Mouse (Mus musculus): Measurements from ENCODE around the gene Cdsn. TPM values are rescaled to one million over a fixed set of nuclear protein-coding genes. Genes with fewer than 3 reads are reported as not detected.
"Not testable (repeated sequence)": the region's sequence is repeated elsewhere in the genome, so short reads cannot be mapped to it uniquely, and the experiment has no call there.

The Cdsn gene
- not detected in 2 replicates for total RNA-seq (2017)

DNA sequence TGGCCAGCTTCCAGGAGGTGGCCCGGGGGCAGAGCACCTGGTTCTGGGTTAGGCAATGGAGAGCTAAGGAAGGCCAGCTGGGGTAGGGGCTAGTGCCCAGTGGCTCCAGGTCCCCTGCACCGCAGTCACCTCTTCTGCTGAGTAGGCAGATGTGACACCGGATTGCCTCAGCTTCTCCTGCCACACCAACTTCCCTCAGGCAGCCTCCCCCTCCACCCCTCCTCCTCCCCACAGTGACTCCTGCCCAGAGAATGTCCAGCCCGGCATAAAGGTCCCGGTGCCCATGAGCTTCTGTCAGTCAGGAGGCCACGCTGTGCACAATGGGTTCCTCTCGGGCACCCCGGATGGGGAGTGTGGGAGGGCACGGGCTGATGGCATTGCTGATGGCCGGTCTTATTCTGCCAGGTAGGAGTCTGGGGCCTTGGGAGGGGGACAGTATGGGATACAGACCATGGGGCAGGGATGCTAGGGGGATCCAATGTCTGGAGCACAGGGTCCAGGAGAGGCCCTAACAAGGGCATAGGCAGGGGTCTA is at the start of gene Cdsn:
Cdsn (plus strand) TSS at position 248 of the 534 bp plus-strand sequence.
- ATAC-seq (replicated peaks in 1 of 2; ENCODE audit: insufficient read depth in 1 of 2, low FRiP score in 2 of 2, low TSS enrichment in 1 of 2, low read depth in 1 of 2, poor library complexity in 2 of 2, severe bottlenecking in 2 of 2): no peak

DNA sequence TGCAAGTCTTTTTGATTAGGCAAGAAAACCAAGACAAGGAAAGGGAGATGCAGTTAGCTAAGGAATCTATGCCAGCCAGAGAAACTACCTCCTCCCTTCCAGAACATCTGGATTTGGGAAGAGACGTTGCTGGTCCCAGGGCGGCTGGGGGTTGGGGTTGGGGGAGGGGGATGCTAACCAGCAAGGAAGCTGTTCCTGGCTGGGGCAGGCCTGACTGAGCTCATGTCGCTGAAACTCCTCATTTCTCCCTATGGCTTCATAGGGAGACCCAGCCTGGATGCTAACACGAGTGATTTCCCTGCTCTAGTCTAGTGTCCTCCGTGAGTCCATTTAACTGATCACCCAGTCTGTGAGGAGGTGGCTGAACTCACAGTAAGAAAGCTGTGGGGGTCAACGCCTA is 49.7 kb upstream of the Cdsn start:
- no peak for ATAC-seq (replicated peaks in 1 of 2; ENCODE audit: insufficient read depth in 1 of 2, low FRiP score in 2 of 2, low TSS enrichment in 1 of 2, low read depth in 1 of 2, poor library complexity in 2 of 2, severe bottlenecking in 2 of 2)

DNA sequence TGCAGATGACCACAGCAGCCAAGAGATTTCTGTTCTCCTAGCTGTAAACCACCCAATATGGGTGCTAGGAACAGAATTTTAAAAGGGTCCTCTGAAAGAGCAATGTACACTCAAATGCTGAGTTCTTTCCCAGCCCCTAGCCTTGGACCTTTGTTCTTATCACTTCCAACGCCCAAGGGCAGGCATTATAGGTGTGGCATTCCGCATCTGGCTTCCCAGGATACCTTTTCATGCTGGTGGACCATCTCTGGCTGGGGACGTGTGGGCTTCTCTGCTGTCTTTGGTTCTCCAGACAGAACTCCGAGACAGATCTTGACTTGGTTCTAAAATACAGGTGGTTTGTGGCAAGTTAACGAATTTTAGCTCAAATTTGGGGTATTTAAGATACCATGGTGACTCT is 49.2 kb upstream of the Cdsn start:
- no peak for ATAC-seq (replicated peaks in 1 of 2; ENCODE audit: insufficient read depth in 1 of 2, low FRiP score in 2 of 2, low TSS enrichment in 1 of 2, low read depth in 1 of 2, poor library complexity in 2 of 2, severe bottlenecking in 2 of 2)

DNA sequence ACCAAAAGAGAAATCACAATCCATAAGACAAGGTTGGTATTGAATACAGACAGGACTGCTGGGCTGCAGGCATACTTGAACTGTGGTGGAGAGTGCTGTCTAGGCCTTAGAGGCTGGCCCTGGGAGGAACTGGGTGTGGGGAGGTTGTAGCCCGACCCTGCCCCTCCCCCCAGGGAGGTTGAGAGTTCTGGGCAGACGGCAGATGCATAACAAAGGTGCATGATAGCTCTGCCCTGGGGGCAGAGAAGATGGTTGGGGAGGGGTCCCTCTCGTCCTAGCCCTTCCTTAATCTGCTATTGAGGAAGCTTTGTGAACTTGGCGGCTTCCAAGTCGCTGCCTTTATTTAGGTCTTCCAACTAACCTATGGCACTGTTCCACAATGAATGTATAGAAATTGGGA is 48.1 kb upstream of the Cdsn start:
- no peak for ATAC-seq (replicated peaks in 1 of 2; ENCODE audit: insufficient read depth in 1 of 2, low FRiP score in 2 of 2, low TSS enrichment in 1 of 2, low read depth in 1 of 2, poor library complexity in 2 of 2, severe bottlenecking in 2 of 2)

DNA sequence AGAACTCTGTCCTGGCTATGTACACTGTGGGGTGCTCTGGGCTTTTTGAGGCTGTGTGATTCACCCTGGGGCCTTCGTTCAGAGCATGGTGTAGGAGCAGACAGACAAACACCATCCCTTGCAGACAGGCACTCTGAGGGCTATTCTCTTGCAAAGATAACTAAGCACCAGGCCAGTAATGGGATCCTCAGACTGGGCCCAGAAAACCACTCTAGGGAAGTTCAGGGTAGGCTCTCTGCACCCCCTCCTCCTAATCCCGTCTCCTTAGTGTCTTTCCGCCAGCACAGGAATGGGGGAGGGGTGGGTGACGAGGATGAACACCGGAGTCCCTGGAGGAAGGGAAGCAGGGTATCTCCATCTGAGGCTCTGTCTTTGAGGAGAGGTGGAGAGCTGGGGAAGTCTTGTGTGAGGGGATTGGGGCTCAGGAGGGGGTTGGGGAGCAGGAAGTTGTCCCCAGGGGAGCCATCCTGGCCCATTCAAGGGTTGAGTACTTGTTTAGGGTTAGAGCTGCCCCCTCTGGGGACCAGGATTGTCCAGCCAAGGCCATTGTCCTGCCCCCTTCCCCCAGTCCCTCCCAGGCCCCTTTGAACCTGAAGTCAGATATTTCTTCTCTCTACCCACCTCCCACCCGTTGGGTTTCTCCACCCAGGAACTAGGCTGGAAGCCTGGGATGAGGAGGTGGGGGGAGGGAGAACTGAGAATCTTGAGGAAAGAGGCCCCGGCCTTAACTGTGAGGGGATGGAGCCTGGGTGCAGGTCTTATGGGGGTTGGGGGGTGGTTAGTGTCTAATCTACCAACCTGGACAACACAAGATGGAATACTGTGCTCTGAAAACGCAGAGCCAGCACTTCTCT is 47.1 kb upstream of the Cdsn start:
- ATAC-seq (replicated peaks in 1 of 2; ENCODE audit: insufficient read depth in 1 of 2, low FRiP score in 2 of 2, low TSS enrichment in 1 of 2, low read depth in 1 of 2, poor library complexity in 2 of 2, severe bottlenecking in 2 of 2): no peak

DNA sequence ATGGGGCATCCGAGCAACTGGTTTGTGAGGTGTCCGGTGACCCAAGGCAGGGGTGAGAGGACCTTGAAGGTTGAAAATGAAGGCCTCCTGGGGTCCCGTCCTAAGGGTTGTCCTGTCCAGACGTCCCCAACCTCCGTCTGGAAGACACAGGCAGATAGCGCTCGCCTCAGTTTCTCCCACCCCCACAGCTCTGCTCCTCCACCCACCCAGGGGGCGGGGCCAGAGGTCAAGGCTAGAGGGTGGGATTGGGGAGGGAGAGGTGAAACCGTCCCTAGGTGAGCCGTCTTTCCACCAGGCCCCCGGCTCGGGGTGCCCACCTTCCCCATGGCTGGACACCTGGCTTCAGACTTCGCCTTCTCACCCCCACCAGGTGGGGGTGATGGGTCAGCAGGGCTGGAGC is 46.2 kb upstream of the Cdsn start, which contains the start of gene Pou5f1:
Pou5f1 (plus strand) TSS at position 243 of the 400 bp plus-strand sequence.
- ATAC-seq (replicated peaks in 1 of 2; ENCODE audit: insufficient read depth in 1 of 2, low FRiP score in 2 of 2, low TSS enrichment in 1 of 2, low read depth in 1 of 2, poor library complexity in 2 of 2, severe bottlenecking in 2 of 2): no peak

DNA sequence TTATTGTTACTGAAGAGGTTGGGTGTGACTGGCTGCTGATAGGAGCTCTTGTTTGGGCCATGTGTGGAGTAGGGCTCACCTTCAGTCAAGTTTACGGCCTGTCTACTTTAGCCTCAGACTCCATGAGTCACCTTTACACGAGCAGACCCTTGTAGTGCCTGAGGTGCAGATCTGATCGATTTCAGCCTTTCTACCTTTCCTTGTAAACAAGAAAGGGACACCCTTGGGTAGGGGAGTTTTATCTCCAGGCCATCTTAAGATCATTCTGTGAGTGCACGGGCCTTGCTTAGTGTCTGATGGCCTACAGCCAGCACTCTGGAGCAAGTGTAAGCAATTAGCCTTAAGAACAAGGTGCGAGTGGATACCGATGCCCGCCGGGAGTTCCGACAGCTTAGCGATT is 45.0 kb upstream of the Cdsn start:
- no peak for ATAC-seq (replicated peaks in 1 of 2; ENCODE audit: insufficient read depth in 1 of 2, low FRiP score in 2 of 2, low TSS enrichment in 1 of 2, low read depth in 1 of 2, poor library complexity in 2 of 2, severe bottlenecking in 2 of 2)

DNA sequence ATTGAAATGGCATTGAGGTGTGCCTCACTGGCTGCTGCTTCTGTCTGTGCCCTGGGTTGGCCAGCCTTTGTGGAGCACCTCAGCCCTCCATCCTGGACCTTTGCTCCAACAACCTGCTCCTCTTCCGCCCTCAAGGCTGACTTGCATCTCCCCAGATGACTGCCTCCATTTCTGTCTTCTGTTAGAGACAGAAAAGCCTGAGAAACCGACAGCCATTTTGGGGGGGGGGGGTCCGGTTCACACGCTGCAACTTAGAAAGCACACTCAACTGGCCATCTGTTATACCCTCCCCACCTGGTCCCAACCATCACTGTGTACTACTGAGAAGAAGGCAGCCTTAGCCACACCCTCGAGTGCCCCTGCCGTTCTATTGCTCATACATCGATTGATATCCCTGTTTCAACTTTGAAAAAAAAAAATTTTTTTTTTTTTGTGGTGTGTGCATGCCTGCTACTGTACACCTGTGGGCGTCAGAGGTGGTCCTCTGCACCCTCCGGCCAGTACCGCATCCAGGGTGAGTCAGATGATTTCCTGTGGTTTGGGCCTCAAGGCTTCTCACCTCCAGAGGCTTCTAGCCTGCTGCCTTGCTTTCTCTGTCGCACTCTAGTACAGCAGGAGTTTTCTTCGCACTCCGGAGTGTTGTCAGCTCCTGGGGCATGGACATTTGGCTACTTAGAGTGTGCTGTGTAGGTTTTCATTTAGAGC is 44.2 kb upstream of the Cdsn start:
- 0 out of 4 replicates have a peak, but pooled peaks of 1 of the 2 experiments have one; percentile 37 for ATAC-seq (replicated peaks in 1 of 2; ENCODE audit: insufficient read depth in 1 of 2, low FRiP score in 2 of 2, low TSS enrichment in 1 of 2, low read depth in 1 of 2, poor library complexity in 2 of 2, severe bottlenecking in 2 of 2)

DNA sequence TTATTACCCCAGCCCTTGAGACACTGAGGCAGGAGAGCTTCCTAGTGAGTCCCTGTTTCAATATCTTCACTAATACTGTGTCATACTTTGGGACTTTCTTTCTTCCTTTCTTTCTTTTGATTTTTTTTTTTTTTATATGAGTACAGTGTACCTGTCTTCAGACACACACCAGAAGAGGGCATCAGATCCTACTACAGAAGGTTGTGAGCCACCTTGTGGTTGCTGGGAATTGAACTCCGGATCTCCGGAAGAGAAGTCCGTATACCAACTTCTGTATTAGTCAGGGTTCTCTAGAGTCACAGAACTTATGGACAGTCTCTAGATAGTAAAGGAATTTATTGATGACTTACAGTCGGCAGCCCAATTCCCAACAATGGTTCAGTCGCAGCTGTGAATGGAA is 43.6 kb upstream of the Cdsn start:
- not testable (repeated sequence) for ATAC-seq (replicated peaks in 1 of 2; ENCODE audit: insufficient read depth in 1 of 2, low FRiP score in 2 of 2, low TSS enrichment in 1 of 2, low read depth in 1 of 2, poor library complexity in 2 of 2, severe bottlenecking in 2 of 2)

DNA sequence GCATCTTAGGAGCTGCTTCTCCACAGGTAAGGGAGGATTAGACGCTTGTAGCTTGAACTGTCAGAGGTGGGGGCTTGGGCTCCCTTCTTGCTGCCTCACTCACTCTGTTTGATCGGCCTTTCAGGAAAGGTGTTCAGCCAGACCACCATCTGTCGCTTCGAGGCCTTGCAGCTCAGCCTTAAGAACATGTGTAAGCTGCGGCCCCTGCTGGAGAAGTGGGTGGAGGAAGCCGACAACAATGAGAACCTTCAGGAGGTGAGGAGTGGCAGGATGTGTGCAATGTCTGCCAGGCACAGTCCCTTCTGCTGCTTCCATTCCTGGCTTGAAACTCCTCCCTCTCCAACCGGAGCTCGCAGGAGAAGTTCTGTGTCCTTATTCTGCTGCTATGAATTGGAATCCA is 42.6 kb upstream of the Cdsn start:
- peak; percentile 66 to 73; a peak in 3 of 4 replicates for ATAC-seq (replicated peaks in 1 of 2; ENCODE audit: insufficient read depth in 1 of 2, low FRiP score in 2 of 2, low TSS enrichment in 1 of 2, low read depth in 1 of 2, poor library complexity in 2 of 2, severe bottlenecking in 2 of 2)

DNA sequence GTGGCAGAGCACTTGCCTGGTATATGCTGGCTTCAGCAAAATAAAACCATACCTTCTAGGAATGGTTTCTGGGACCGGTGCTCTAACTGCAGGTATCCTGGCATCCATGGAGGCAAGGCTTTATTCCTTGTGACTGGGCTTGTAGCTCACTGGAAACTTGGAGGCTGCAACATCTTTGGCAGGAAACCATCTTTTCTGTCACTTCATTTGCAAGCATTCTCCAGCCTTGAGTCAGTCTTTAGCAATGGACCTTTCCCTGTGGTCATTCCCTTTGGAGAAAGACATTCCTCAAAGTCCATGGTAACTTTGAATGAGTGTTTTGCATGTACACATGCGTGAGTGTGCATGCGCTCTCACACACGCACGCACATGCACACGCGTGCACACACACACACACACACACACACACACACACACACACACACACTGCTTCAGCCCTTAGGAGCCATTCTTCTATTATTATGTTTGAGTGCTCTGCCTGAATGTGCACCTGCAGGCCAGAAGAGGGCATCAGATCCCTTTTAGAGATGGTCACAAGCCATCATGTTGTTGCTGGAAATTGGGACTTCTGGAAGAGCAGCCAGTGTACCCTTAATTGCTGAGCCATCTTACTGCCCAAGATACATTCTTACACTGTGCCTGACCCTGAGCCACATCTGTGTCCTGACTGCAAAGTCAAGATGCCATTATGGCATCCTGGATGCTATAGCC is 38.9 kb upstream of the Cdsn start:
- ATAC-seq (replicated peaks in 1 of 2; ENCODE audit: insufficient read depth in 1 of 2, low FRiP score in 2 of 2, low TSS enrichment in 1 of 2, low read depth in 1 of 2, poor library complexity in 2 of 2, severe bottlenecking in 2 of 2): no peak

DNA sequence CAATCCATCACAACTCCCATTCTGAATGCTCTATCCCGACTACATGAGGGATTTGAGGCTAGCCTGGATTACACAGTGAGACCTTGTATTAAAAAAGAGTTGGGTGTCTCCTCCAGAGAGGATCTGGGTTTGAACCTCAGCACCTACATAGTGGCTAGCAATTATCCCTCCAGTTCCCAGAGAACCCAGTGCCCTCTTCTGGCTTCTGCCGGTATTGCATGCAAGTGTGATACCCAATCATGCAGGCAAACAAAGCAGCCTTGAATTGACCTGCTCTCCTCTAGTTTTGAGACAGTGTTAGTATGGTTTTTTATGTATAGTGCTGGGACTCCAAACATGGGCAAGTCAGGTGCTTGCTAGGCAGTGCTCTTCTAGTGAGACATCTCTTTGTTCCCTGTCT is 38.0 kb upstream of the Cdsn start:
- ATAC-seq (replicated peaks in 1 of 2; ENCODE audit: insufficient read depth in 1 of 2, low FRiP score in 2 of 2, low TSS enrichment in 1 of 2, low read depth in 1 of 2, poor library complexity in 2 of 2, severe bottlenecking in 2 of 2): no peak

DNA sequence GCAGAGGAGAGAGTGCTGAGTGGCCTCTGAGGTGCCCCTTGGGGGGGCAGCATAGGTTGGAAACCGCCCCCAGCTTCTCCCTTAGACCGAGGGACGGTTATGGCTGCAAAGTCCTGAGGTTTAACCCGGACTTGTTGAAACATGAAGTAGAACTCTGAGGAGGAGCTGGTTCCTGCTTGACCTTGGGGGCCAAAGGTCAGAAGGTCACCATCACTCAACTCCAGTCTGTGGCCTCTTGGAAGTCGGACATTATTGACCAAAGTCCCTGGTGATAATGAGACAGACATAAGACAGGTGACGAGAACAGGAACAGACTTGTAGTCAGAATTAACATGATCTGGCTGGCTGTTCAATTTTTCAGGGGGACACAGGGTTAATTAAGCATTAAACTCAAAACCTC is 37.2 kb upstream of the Cdsn start:
- no peak for ATAC-seq (replicated peaks in 1 of 2; ENCODE audit: insufficient read depth in 1 of 2, low FRiP score in 2 of 2, low TSS enrichment in 1 of 2, low read depth in 1 of 2, poor library complexity in 2 of 2, severe bottlenecking in 2 of 2)

DNA sequence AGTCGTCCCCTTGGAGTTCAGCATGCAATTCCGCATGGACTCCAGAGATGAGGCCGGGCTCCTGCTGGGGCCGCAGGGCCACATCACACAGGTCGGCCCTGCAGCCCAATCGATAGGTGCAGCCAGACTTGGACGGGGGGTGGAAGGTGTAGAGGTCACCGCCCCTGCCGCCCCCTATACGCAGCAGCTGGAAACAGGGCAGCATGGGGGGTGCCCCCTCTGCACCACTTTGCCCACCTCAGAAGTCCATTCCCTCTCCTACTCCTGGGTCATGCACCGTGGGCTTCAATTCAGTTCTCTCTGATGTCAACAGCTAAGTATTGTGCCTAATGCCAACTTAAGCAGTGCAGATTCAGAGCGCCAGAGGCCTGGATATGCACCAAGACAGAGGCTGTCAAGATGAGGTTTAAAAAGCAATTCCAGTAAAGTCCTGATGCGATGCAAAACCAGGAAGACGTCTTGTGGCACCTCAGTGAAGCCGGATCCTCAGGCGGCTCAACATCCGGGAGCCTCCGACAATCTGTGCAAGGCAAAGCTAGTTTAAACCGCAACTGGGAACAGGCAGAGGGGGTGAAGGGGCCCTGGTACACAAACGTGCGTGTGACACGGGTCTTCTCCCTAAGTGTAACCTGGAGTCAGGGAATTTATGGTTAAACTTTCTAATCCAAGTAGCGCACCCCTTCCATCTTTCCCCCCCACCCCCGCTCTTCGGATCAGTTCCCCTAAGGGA is 35.9 kb upstream of the Cdsn start:
- ATAC-seq (replicated peaks in 1 of 2; ENCODE audit: insufficient read depth in 1 of 2, low FRiP score in 2 of 2, low TSS enrichment in 1 of 2, low read depth in 1 of 2, poor library complexity in 2 of 2, severe bottlenecking in 2 of 2): no peak; a peak in 1 of 4 replicates

DNA sequence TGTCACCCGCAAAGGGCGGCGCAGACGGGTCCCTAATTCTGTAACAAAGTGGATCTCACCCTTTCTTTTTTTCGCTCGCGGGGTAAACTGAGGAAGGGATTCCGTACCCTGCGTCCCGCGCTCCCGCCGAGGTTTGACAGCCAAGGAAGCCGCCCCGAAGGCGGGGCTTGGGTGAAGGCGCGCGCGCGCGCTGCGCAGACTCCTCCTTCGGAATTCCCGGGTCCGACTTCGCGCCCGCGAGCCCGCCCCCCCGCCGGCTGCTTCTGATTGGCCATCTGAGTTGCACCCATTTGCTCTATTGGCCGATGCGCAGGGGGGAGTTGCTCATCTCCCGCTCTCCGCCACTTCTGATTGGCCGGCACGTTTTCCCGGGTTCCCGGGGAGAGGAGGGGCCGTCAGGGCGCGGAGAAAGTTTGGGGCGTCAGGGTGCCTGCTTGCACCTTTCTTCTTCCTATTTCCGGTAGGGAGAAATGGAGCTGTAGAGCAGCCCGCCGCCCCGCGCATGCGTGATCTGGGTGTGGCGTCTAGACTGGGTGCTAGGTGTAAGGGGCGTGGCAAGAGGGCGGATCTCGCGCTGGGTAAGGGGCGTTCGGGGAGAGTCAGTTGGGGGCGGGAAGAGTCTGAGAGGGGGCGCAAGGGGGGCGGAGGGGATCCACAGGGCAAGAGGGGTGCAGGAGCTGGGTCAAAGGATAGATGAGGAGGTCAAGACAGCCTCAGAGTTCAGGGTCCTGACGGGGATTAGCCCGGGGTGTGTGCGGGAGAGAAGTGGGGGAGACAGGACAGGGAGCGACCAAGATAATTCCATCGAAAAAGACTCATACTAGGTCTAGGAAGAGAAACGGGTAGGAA is 35.1 kb upstream of the Cdsn start, which contains the start of the genes Tcf19 and Cchcr1:
Tcf19 (minus strand) TSS at position 173 of the 849 bp plus-strand sequence.
Cchcr1 (plus strand) TSS at position 449 of the 849 bp plus-strand sequence.
- ATAC-seq (replicated peaks in 1 of 2; ENCODE audit: insufficient read depth in 1 of 2, low FRiP score in 2 of 2, low TSS enrichment in 1 of 2, low read depth in 1 of 2, poor library complexity in 2 of 2, severe bottlenecking in 2 of 2): peak; percentile 95

DNA sequence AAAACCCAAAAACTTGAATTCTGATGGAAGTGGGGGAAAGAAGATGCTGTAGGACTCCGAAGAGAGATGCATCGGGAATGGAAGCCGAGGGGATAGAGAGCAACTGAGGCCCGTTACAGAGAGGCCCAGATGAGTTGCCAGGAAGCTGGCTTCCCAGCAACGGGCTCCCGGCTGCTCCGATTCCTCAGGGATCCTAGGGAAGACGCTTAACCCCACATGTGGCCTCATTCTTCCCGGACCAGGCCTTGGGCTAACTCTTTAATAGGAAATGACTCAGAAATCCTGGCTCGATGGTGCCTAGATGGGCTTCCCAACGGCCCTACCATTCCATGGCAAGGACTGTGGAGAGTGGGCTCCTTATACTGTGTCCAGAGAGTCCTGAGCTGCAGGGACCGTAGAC is 34.4 kb upstream of the Cdsn start:
- ATAC-seq (replicated peaks in 1 of 2; ENCODE audit: insufficient read depth in 1 of 2, low FRiP score in 2 of 2, low TSS enrichment in 1 of 2, low read depth in 1 of 2, poor library complexity in 2 of 2, severe bottlenecking in 2 of 2): no peak

Measured in hematopoietic stem cell, adult 5-6 weeks (primary cell).